Mouse (Mus musculus): Measurements from ENCODE around the gene Ireb2. TPM values are rescaled to one million over a fixed set of nuclear protein-coding genes. Genes with fewer than 3 reads are reported as not detected.
"Not testable (repeated sequence)": the region's sequence is repeated elsewhere in the genome, so short reads cannot be mapped to it uniquely, and the experiment has no call there.

Gene Ireb2
- total and polyA plus RNA-seq, 2 experiments from 2014 or later, result 18.5 to 38.5 TPM

DNA sequence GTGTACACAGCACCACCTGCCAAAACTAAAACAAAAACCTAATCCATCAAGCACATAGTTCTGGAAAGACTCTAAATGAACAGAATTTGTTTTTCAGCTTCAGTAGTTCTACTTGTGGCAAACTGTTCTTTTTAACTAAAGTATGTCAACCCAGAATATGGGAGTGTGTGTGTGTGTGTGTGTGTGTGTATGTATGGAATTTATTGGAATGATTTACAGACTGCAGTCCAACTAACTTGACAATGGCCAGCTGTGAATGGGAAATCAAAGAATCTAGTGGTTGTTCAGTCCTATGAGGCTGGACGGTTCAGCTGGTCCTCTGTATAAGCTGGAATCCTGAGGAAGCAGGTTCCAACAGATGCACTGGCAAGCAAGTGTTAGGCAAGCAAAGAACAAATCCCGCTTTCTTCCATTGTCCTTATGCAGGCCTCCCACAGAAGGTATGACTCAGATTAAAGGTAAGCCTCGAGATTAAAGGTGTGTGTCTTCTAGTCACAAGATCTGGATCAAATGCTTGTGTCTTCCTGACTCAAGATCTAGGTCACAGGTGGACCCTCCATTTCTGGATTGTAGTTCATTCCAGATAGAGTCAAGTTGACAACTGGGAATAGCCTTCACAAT is 18.9 kb upstream of the Ireb2 start:
- H3K9ac ChIP-seq (replicated peaks; ENCODE audit: low read length, poor library complexity, severe bottlenecking), result no peak overlapping the region
- ATAC-seq (ENCODE audit: low FRiP score) (no peak), DNase-seq (ENCODE audit: low spot score) (no peak)
- H3K4me1 ChIP-seq (ENCODE audit: insufficient read depth, low read length), result no peaks in the 10 kb centered on the region
- H3K4me2 ChIP-seq (ENCODE audit: low read depth, low read length, poor library complexity, severe bottlenecking), result no peak overlapping the region
- 70% methylated on average over 3 of the region's 3 CpGs for WGBS
- no peaks in the 10 kb centered on the region for H3K9me3 ChIP-seq (ENCODE audit: low read length)
- no peak for TF ChIP-seq CTCF (IDR thresholded peaks at IDR 0.05)
- H3K27ac ChIP-seq (ENCODE audit: low read depth, low read length), result no peak overlapping the region
- H3K27me3 ChIP-seq (ENCODE audit: insufficient read depth, low read length), result no peaks in the 10 kb centered on the region
- H3K4me3 ChIP-seq (ENCODE audit: low read depth, low read length), result no peak overlapping the region
- H3K36me3 ChIP-seq (ENCODE audit: insufficient read depth, low read length), result no peaks in the 10 kb centered on the region

DNA sequence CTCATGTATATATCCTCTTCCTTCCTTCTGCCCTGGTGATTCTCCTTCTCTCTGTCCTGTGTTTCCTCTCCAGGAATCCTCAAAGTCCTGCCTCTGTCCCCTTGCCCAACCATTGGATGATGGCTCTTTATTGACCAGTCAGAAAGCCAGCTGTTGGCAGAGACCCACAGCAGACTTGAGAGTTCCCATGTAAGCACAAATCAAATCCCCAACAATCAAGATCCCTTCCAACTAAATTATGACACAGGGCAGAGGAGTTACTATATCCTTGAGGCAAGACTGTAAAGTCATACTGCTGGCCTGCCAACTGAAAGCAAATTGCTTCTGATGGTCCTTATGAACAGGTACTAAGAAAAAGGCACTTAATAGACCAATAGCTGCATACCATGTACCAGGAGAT is 15.4 kb upstream of the Ireb2 start:
- H3K27ac ChIP-seq (ENCODE audit: low read depth, low read length), result no peak overlapping the region
- H3K4me3 ChIP-seq (ENCODE audit: low read depth, low read length), result no peak overlapping the region
- H3K4me2 ChIP-seq (ENCODE audit: low read depth, low read length, poor library complexity, severe bottlenecking), result no peak overlapping the region
- no peaks in the 10 kb centered on the region for H3K4me1 ChIP-seq (ENCODE audit: insufficient read depth, low read length)
- ATAC-seq (ENCODE audit: low FRiP score), result no peak
- no peak for DNase-seq (ENCODE audit: low spot score)
- TF ChIP-seq CTCF (IDR thresholded peaks at IDR 0.05), result no peak
- H3K36me3 ChIP-seq (ENCODE audit: insufficient read depth, low read length), result no peaks in the 10 kb centered on the region
- H3K9me3 ChIP-seq (ENCODE audit: low read length), result no peaks in the 10 kb centered on the region
- no peaks in the 10 kb centered on the region for H3K27me3 ChIP-seq (ENCODE audit: insufficient read depth, low read length)
- no peak overlapping the region for H3K9ac ChIP-seq (replicated peaks; ENCODE audit: low read length, poor library complexity, severe bottlenecking)

DNA sequence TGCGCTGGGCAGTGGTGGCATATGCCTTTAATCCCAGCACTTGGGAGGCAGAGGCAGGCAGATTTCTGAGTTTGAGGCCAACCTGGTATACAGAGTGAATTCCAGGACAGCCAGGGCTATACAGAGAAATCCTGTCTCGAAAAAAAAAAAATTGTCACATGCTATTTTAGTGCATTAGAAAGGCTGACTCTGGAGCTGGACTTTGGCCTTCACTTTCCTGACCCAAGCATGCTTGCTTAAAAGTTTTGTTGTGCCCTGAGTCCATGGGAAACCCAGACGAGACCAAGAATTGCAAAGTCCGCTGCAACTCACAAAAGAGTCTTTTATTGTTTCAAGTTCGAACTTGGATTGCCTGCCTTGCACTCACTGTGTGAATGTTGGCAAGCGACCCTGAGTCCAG is 10.6 kb upstream of the Ireb2 start:
- H3K27ac ChIP-seq (ENCODE audit: low read depth, low read length); H3K9ac ChIP-seq (replicated peaks; ENCODE audit: low read length, poor library complexity, severe bottlenecking); H3K36me3 ChIP-seq (ENCODE audit: insufficient read depth, low read length); H3K4me3 ChIP-seq (ENCODE audit: low read depth, low read length); ATAC-seq (ENCODE audit: low FRiP score); H3K9me3 ChIP-seq (ENCODE audit: low read length); DNase-seq (ENCODE audit: low spot score); H3K27me3 ChIP-seq (ENCODE audit: insufficient read depth, low read length); H3K4me2 ChIP-seq (ENCODE audit: low read depth, low read length, poor library complexity, severe bottlenecking); H3K4me1 ChIP-seq (ENCODE audit: insufficient read depth, low read length): not testable (repeated sequence)
- WGBS, result 75% methylated on average over 6 of the region's 6 CpGs

DNA sequence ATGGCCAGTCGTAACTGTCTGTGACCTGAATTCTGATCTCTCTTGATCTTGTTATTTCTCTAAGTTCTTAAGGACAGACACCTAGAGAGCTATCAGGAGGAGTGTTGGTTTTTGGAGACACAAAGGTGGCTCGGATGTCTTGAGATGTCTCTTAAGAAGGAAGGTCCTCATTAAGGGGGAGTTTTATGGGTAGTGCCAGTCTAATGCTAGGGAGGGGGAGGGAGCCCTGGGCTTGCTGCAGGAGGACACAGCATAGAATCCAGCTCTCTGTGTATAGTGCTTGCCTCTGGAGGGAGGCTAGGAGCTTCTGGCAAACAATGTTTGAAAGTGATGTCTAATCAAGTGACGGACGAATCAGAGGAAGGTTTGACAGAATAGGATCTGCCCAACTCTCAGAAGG is 10.0 kb upstream of the Ireb2 start:
- H3K27me3 ChIP-seq (ENCODE audit: insufficient read depth, low read length), result no peaks in the 10 kb centered on the region
- no peaks in the 10 kb centered on the region for H3K4me1 ChIP-seq (ENCODE audit: insufficient read depth, low read length)
- ATAC-seq (ENCODE audit: low FRiP score) (no peak), DNase-seq (ENCODE audit: low spot score) (no peak)
- no peak overlapping the region for H3K4me3 ChIP-seq (ENCODE audit: low read depth, low read length)
- H3K9ac ChIP-seq (replicated peaks; ENCODE audit: low read length, poor library complexity, severe bottlenecking), result no peak overlapping the region
- no peak for TF ChIP-seq CTCF (IDR thresholded peaks at IDR 0.05)
- H3K4me2 ChIP-seq (ENCODE audit: low read depth, low read length, poor library complexity, severe bottlenecking), result no peak overlapping the region
- H3K27ac ChIP-seq (ENCODE audit: low read depth, low read length), result no peak overlapping the region
- 77% methylated on average over 4 of the region's 4 CpGs for WGBS
- H3K9me3 ChIP-seq (ENCODE audit: low read length), result no peaks in the 10 kb centered on the region
- no peaks in the 10 kb centered on the region for H3K36me3 ChIP-seq (ENCODE audit: insufficient read depth, low read length)

DNA sequence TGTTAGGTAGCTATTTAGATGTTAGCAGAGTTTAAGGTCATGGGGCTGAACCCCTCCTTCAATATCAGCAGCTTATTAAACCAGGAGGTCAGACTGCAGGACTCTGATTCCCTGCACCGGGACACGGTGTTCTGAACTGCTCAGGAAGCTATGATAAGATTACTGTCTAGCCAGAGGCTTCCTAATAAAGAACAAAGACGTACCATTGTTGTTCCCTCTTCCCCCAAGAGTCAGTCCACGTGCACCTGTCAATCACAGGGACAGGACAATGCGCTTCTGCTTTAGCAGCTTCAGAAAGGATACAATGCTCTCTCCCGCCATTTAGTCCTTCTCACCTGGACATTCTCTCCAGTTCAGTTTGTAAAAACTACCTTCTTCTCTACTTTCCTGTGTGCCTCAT is 8.0 kb upstream of the Ireb2 start:
- Histone ChIP-seq H3K27me3 (ENCODE audit: insufficient read depth, low read length) (no peaks in the 10 kb centered on the region), H3K27ac (ENCODE audit: low read depth, low read length) (no peak overlapping the region), H3K4me1 (ENCODE audit: insufficient read depth, low read length) (no peaks in the 10 kb centered on the region), H3K4me3 (ENCODE audit: low read depth, low read length) (no peak overlapping the region), H3K9me3 (ENCODE audit: low read length) (no peaks in the 10 kb centered on the region), H3K4me2 (ENCODE audit: low read depth, low read length, poor library complexity, severe bottlenecking) (no peak overlapping the region), H3K36me3 (ENCODE audit: insufficient read depth, low read length) (no peaks in the 10 kb centered on the region), H3K9ac (replicated peaks; ENCODE audit: low read length, poor library complexity, severe bottlenecking) (no peak overlapping the region)
- no peak for TF ChIP-seq CTCF (IDR thresholded peaks at IDR 0.05)
- no peak for ATAC-seq (ENCODE audit: low FRiP score)
- no peak for DNase-seq (ENCODE audit: low spot score)
- WGBS, result 14% methylated on average over 6 of the region's 6 CpGs

DNA sequence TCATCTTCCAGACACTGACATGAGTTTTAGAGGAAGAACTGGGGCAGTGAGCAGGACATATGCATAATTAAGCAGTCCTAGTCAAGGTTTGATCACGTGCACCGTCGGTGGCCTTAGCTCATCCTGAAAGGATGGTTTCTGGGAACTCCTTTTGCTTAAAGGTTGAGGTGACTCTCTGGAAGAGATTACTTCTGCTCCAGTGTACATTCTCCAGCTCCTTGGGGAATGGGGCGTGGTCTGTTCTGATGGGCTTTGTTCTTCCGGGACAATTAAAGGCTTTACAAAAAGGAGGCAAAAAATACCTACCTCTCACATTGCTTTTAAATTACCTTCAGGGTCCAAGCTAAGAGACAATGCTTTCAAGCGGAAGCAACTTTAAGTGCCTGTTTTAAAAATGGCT is 7.5 kb upstream of the Ireb2 start:
- H3K27ac ChIP-seq (ENCODE audit: low read depth, low read length), result no peak overlapping the region
- WGBS, result 81% methylated on average over 6 of the region's 6 CpGs
- H3K4me1 ChIP-seq (ENCODE audit: insufficient read depth, low read length), result no peaks in the 10 kb centered on the region
- DNase-seq (ENCODE audit: low spot score) (no peak), ATAC-seq (ENCODE audit: low FRiP score) (no peak)
- H3K9ac ChIP-seq (replicated peaks; ENCODE audit: low read length, poor library complexity, severe bottlenecking), result no peak overlapping the region
- no peak for TF ChIP-seq CTCF (IDR thresholded peaks at IDR 0.05)
- H3K9me3 ChIP-seq (ENCODE audit: low read length), result no peaks in the 10 kb centered on the region
- no peak overlapping the region for H3K4me3 ChIP-seq (ENCODE audit: low read depth, low read length)
- H3K4me2 ChIP-seq (ENCODE audit: low read depth, low read length, poor library complexity, severe bottlenecking), result no peak overlapping the region
- H3K27me3 ChIP-seq (ENCODE audit: insufficient read depth, low read length), result no peaks in the 10 kb centered on the region
- H3K36me3 ChIP-seq (ENCODE audit: insufficient read depth, low read length), result no peaks in the 10 kb centered on the region
